Mouse (Mus musculus): ENCODE results near the gene Scrn3. TPM values are rescaled to one million over a fixed set of nuclear protein-coding genes. Genes with fewer than 3 reads are reported as not detected.

Scrn3 gene
- total RNA-seq, 4 experiments from 2014 or later, result 23.6 to 30.7 (median 26.9) TPM

GRCm38 (mm10) chr2:73274119-73274920, 38.1 kb upstream of the Scrn3 start:
- no peak for DNase-seq (ENCODE audit: low spot score in 2 of 2)

- no peak for DNase-seq (ENCODE audit: low spot score in 2 of 2)
These were observed 37.0 kb upstream of the Scrn3 start for GRCm38 (mm10) chr2:73275261-73276040.

- no peak for DNase-seq (ENCODE audit: low spot score in 2 of 2)
These were observed 36.2 kb upstream of the Scrn3 start for GRCm38 (mm10) chr2:73276141-73276571.

GRCm38 (mm10) chr2:73277021-73277708, 35.2 kb upstream of the Scrn3 start:
- no peak for DNase-seq (ENCODE audit: low spot score in 2 of 2)

GRCm38 (mm10) chr2:73277709-73278075, 34.7 kb upstream of the Scrn3 start:
- DNase-seq (ENCODE audit: low spot score in 2 of 2), result no peak

- DNase-seq (ENCODE audit: low spot score in 2 of 2), result peak; percentile 75 to 81
These were observed 34.1 kb upstream of the Scrn3 start for GRCm38 (mm10) chr2:73278131-73278854.

GRCm38 (mm10) chr2:73278869-73279268, 33.5 kb upstream of the Scrn3 start:
- no peak for DNase-seq (ENCODE audit: low spot score in 2 of 2)

GRCm38 (mm10) chr2:73279271-73280038, 32.9 kb upstream of the Scrn3 start:
- no peak for DNase-seq (ENCODE audit: low spot score in 2 of 2)

GRCm38 (mm10) chr2:73280356-73281047, 31.9 kb upstream of the Scrn3 start:
- DNase-seq (ENCODE audit: low spot score in 2 of 2), result no peak

GRCm38 (mm10) chr2:73281048-73281661, 31.2 kb upstream of the Scrn3 start:
- DNase-seq (ENCODE audit: low spot score in 2 of 2), result no peak

GRCm38 (mm10) chr2:73281707-73282106, 30.7 kb upstream of the Scrn3 start:
- DNase-seq (ENCODE audit: low spot score in 2 of 2), result no peak

GRCm38 (mm10) chr2:73285630-73286029, 26.8 kb upstream of the Scrn3 start:
- DNase-seq (ENCODE audit: low spot score in 2 of 2), result no peak

GRCm38 (mm10) chr2:73291130-73291529, 21.3 kb upstream of the Scrn3 start:
- DNase-seq (ENCODE audit: low spot score in 2 of 2), result no peak

GRCm38 (mm10) chr2:73295023-73295422, 17.4 kb upstream of the Scrn3 start:
- no peak for DNase-seq (ENCODE audit: low spot score in 2 of 2)

- DNase-seq (ENCODE audit: low spot score in 2 of 2), result no peak
These were observed 14.2 kb upstream of the Scrn3 start for GRCm38 (mm10) chr2:73298154-73298553.

GRCm38 (mm10) chr2:73298841-73299240, 13.6 kb upstream of the Scrn3 start:
- no peak for DNase-seq (ENCODE audit: low spot score in 2 of 2)

GRCm38 (mm10) chr2:73301979-73302378, 10.4 kb upstream of the Scrn3 start:
- DNase-seq (ENCODE audit: low spot score in 2 of 2), result no peak

GRCm38 (mm10) chr2:73302722-73303121, 9.7 kb upstream of the Scrn3 start:
- no peak for DNase-seq (ENCODE audit: low spot score in 2 of 2)

GRCm38 (mm10) chr2:73304506-73304905, 7.9 kb upstream of the Scrn3 start:
- no peak for DNase-seq (ENCODE audit: low spot score in 2 of 2)

Data from layer of hippocampus, adult 8-10 months (tissue).